Mouse (Mus musculus): ENCODE results near the gene Dpf1. TPM values are rescaled to one million over a fixed set of nuclear protein-coding genes. Genes with fewer than 3 reads are reported as not detected.

The Dpf1 gene
- total RNA-seq, 2 experiments from 2014 or later: 129 to 138 TPM

GRCm38 (mm10) chr7:29338351-29338919 is 34.7 kb downstream of the Dpf1 start:
- DNase-seq (ENCODE audit: low spot score in 2 of 2): no peak

- DNase-seq (ENCODE audit: low spot score in 2 of 2): no peak
These were observed 35.4 kb downstream of the Dpf1 start for GRCm38 (mm10) chr7:29338984-29339679.

GRCm38 (mm10) chr7:29340247-29340646 is 36.5 kb downstream of the Dpf1 start:
- DNase-seq (ENCODE audit: low spot score in 2 of 2): no peak

- DNase-seq (ENCODE audit: low spot score in 2 of 2): no peak
These were observed 37.1 kb downstream of the Dpf1 start for GRCm38 (mm10) chr7:29340838-29341237.

- DNase-seq (ENCODE audit: low spot score in 2 of 2): peak in 1 of 2 experiments; percentile 49
These were observed 38.0 kb downstream of the Dpf1 start for GRCm38 (mm10) chr7:29341722-29342121.

GRCm38 (mm10) chr7:29342489-29343092 is 38.8 kb downstream of the Dpf1 start:
- DNase-seq (ENCODE audit: low spot score in 2 of 2): peak; percentile 43 to 52

- no peak for DNase-seq (ENCODE audit: low spot score in 2 of 2)
These were observed 40.0 kb downstream of the Dpf1 start for GRCm38 (mm10) chr7:29343746-29344145.

GRCm38 (mm10) chr7:29345534-29345933 is 41.8 kb downstream of the Dpf1 start:
- no peak for DNase-seq (ENCODE audit: low spot score in 2 of 2)

GRCm38 (mm10) chr7:29346212-29346611 is 42.5 kb downstream of the Dpf1 start:
- DNase-seq (ENCODE audit: low spot score in 2 of 2): no peak

GRCm38 (mm10) chr7:29350489-29350888 is 46.7 kb downstream of the Dpf1 start:
- DNase-seq (ENCODE audit: low spot score in 2 of 2): no peak

- no peak for DNase-seq (ENCODE audit: low spot score in 2 of 2)
These were observed 48.5 kb downstream of the Dpf1 start for GRCm38 (mm10) chr7:29352246-29352645.

GRCm38 (mm10) chr7:29354161-29354560 is 50.4 kb downstream of the Dpf1 start:
- DNase-seq (ENCODE audit: low spot score in 2 of 2): peak; percentile 72 to 74

GRCm38 (mm10) chr7:29355406-29355805 is 51.7 kb downstream of the Dpf1 start:
- DNase-seq (ENCODE audit: low spot score in 2 of 2): no peak

GRCm38 (mm10) chr7:29361497-29361896 is 57.7 kb downstream of the Dpf1 start:
- DNase-seq (ENCODE audit: low spot score in 2 of 2): no peak

GRCm38 (mm10) chr7:29364052-29364451 is 60.3 kb downstream of the Dpf1 start:
- peak; percentile 63 to 72 for DNase-seq (ENCODE audit: low spot score in 2 of 2)

GRCm38 (mm10) chr7:29367166-29368003 is 63.6 kb downstream of the Dpf1 start:
- no peak for DNase-seq (ENCODE audit: low spot score in 2 of 2)

Other genes with a start within 250 kb of the Dpf1 start
- 10 to 100 TPM; 12.6 to 13.7 TPM for gene Ryr1, start 178.8 kb upstream of the Dpf1 start, total RNA-seq (2021)
- 1 to 10 TPM; 2.2 to 3.6 TPM for gene Rasgrp4, start 169.1 kb upstream of the Dpf1 start, total RNA-seq (2021)
- 10 to 100 TPM; 28.6 to 35.6 TPM for gene Fam98c, start 147.7 kb upstream of the Dpf1 start, total RNA-seq (2021)
- 1 to 10 TPM; 1.0 to 1.2 TPM for gene Ggn, start 133.7 kb upstream of the Dpf1 start, total RNA-seq (2021)
- gene Spred3, start 133.5 kb upstream of the Dpf1 start, total RNA-seq (2021): 10 to 100 TPM; 40.7 to 46.8 TPM
- 100 to 1,000 TPM; 176 to 182 TPM for gene Psmd8, start 123.2 kb upstream of the Dpf1 start, total RNA-seq (2021)
- 1 to 10 TPM; 2.5 to 2.9 TPM for gene Catsperg1, start 89.9 kb upstream of the Dpf1 start, total RNA-seq (2021)
- gene Kcnk6, start 71.4 kb upstream of the Dpf1 start, total RNA-seq (2021): 1 to 10 TPM; 2.9 to 3.5 TPM
- 10 to 100 TPM; 42.8 to 47.8 TPM for gene Yif1b, start 65.6 kb upstream of the Dpf1 start, total RNA-seq (2021)
- gene 2200002D01Rik, start 55.5 kb upstream of the Dpf1 start, total RNA-seq (2021): under 1 TPM in 1 of 2 experiments, not detected in 1; 0.29 TPM
- gene Spint2, start 22.0 kb upstream of the Dpf1 start, total RNA-seq (2021): 10 to 100 TPM; 25.3 to 31.0 TPM
- gene Ppp1r14a, start 14.6 kb upstream of the Dpf1 start, total RNA-seq (2021): 1 to 10 TPM; 2.0 to 3.2 TPM
- 100 to 1,000 TPM; 122 to 125 TPM for gene Sipa1l3, start 214.7 kb downstream of the Dpf1 start, total RNA-seq (2021)

Measured in layer of hippocampus, postnatal 10 days (tissue).